8 mouse cellular contexts compared by ENCODE assay signal in the genomic region with DNA sequence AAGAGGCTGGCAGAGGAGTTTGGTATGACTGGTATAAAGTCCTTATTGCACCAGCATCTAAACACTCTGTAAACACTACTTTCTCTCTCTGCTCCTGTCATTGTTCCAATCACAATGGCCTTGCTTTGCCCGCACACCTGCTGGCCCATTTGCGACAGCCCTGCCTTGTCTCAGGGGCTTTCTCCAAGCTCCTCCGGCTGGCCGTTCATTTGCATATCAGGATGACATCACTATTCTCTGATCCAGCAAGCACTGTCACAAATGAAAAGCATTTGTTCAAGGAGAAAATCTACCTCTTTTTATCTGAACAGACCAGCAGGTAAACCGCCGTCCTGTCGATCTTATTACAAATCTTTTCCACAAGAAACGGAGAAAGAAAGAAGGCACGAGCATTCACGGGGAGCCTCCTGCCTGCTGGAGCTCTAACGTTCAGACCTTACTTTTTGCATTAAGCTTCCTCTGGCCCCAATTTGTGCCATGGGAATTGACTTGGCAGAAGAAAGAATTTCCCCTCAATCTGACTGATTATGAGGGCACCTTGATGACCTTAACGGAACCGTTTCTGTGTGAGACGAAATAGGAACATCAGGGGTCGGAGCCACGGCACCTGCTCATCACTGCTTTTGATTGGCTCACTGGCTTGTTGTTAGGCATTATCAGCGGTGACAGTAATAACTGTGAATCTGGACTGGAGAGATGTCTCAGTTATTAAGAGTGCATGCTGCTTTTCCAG. TPM values are rescaled to one million over a fixed set of nuclear protein-coding genes. Genes with fewer than 3 reads are reported as not detected.
A peak's percentile ranks its signal among the peaks of the same experiment; 100 is the strongest.
DNase-seq lines count a peak whose midpoint lies in the region; ATAC-seq and TF ChIP-seq lines count a peak whose summit lies in the region.
"Had no signal": no experiment of that assay in that cellular context is flagged by ENCODE, and none has a peak within 500 bp of the region (broad histone marks: within the 10 kb centered on the region; RNA-seq: fewer than 3 reads in every experiment).

No protein-coding gene starts in this region.

- no peak for TF ChIP-seq CTCF in layer of hippocampus, adult 2 months (conservative IDR thresholded peaks at IDR 0.05)
- no peak for TF ChIP-seq CTCF in midbrain, postnatal 0 days (IDR thresholded peaks at IDR 0.05)

- no peak for ATAC-seq in embryonic facial prominence, embryonic 12.5 days (ENCODE audit: insufficient number of reproducible peaks, insufficient read depth, low FRiP score, low TSS enrichment)
- no peak for ATAC-seq in heart, embryonic 13.5 days (ENCODE audit: extremely low read depth, insufficient number of reproducible peaks, low FRiP score, low TSS enrichment)
- peak; percentile 60 for ATAC-seq in midbrain, postnatal 0 days (ENCODE audit: low FRiP score)

- DNase-seq in layer of hippocampus, adult 2 months (ENCODE audit: low spot score in 2 of 2): no peak
- DNase-seq in layer of hippocampus, adult 8-10 months (ENCODE audit: low spot score in 2 of 2): no peak
- DNase-seq in midbrain, postnatal 0 days (ENCODE audit: low spot score): peak; percentile 46
- DNase-seq in frontal cortex, adult 2 months (ENCODE audit: extremely low spot score in 1 of 2, low spot score in 1 of 2): no peak
- DNase-seq in left cerebral cortex, postnatal 10 days (ENCODE audit: extremely low spot score in 1 of 2, low spot score in 2 of 2): no peak
- DNase-seq: kidney, adult 18-20 months had no signal

- H3K9me3 ChIP-seq in embryonic facial prominence, embryonic 12.5 days: no peaks in the 10 kb centered on the region
- no peaks in the 10 kb centered on the region for H3K9me3 ChIP-seq in heart, embryonic 13.5 days
- H3K9me3 ChIP-seq in midbrain, postnatal 0 days (ENCODE audit: low read length): no peaks in the 10 kb centered on the region

- no peak overlapping the region for H3K27ac ChIP-seq in layer of hippocampus, adult 2 months
- no peak overlapping the region for H3K27ac ChIP-seq in embryonic facial prominence, embryonic 12.5 days
- H3K27ac ChIP-seq in heart, embryonic 13.5 days (replicated peaks): no peak overlapping the region
- no peak overlapping the region for H3K27ac ChIP-seq in midbrain, postnatal 0 days (ENCODE audit: low read depth, low read length)

- H3K4me2 ChIP-seq in embryonic facial prominence, embryonic 12.5 days (replicated peaks): peak overlapping the region; percentile 24
- H3K4me2 ChIP-seq in heart, embryonic 13.5 days: peak overlapping the region; percentile 58
- peak overlapping the region; percentile 42 for H3K4me2 ChIP-seq in midbrain, postnatal 0 days (ENCODE audit: low read depth, low read length, poor library complexity, severe bottlenecking)

- no peak overlapping the region for H3K9ac ChIP-seq in embryonic facial prominence, embryonic 12.5 days
- peak overlapping the region; percentile 44 for H3K9ac ChIP-seq in heart, embryonic 13.5 days
- 0 out of 2 replicates have a peak overlapping the region, but pooled peaks have one; percentile 25 for H3K9ac ChIP-seq in midbrain, postnatal 0 days (replicated peaks; ENCODE audit: low read length, poor library complexity, severe bottlenecking)

- H3K36me3 ChIP-seq in embryonic facial prominence, embryonic 12.5 days: no peaks in the 10 kb centered on the region
- no peaks in the 10 kb centered on the region for H3K36me3 ChIP-seq in heart, embryonic 13.5 days
- H3K36me3 ChIP-seq in midbrain, postnatal 0 days (ENCODE audit: insufficient read depth, low read length): no peaks in the 10 kb centered on the region

- H3K4me1 ChIP-seq in embryonic facial prominence, embryonic 12.5 days: peaks cover 10% of the 10 kb centered on the region; the same call in 1 of the 2 replicates
- peaks cover 21% of the 10 kb centered on the region; the same call in 1 of the 2 replicates for H3K4me1 ChIP-seq in heart, embryonic 13.5 days
- H3K4me1 ChIP-seq in midbrain, postnatal 0 days (ENCODE audit: insufficient read depth, low read length): no peaks in the 10 kb centered on the region

- H3K27me3 ChIP-seq in embryonic facial prominence, embryonic 12.5 days: no peaks in the 10 kb centered on the region
- no peaks in the 10 kb centered on the region for H3K27me3 ChIP-seq in heart, embryonic 13.5 days (replicated peaks)
- H3K27me3 ChIP-seq in midbrain, postnatal 0 days (ENCODE audit: insufficient read depth, low read length): no peaks in the 10 kb centered on the region

- WGBS in embryonic facial prominence, embryonic 12.5 days: 16% methylated on average over 17 of the region's 17 CpGs
- 28% methylated on average over 17 of the region's 17 CpGs for WGBS in heart, embryonic 13.5 days
- WGBS in midbrain, postnatal 0 days: 12% methylated on average over 17 of the region's 17 CpGs

- intact Hi-C loops in left cerebral cortex, postnatal 10 days (cut with DNase I): no loop called here

- H3K4me3 ChIP-seq in layer of hippocampus, adult 2 months: peak overlapping the region; percentile 26; the same call in 1 of the 2 replicates
- H3K4me3 ChIP-seq in embryonic facial prominence, embryonic 12.5 days: no peak overlapping the region
- peak overlapping the region; percentile 41 for H3K4me3 ChIP-seq in heart, embryonic 13.5 days
- H3K4me3 ChIP-seq in midbrain, postnatal 0 days (ENCODE audit: low read depth, low read length): peak overlapping the region; percentile 24

RNA-seq across cellular contexts. Expression of gene Gpr88, which starts 30.6 kb away (rescaled TPM):
- total RNA-seq in layer of hippocampus, adult 2 months (2021): 1 to 10 TPM; 1.9 to 2.0 TPM
- 1 to 10 TPM; 3.7 to 8.8 (median 5.4) TPM for total RNA-seq in layer of hippocampus, adult 8-10 months (2022)
- 0.91 and 1.2 TPM in 2 replicates for polyA plus RNA-seq in embryonic facial prominence, embryonic 12.5 days (2016; fragmentation: Nextera tagmentation; extraction: Ambion mirVana)
- polyA plus RNA-seq in heart, embryonic 13.5 days (2015; fragmentation: Nextera tagmentation; extraction: Ambion mirVana): 0.10 and 0.39 TPM in 2 replicates
- total RNA-seq in midbrain, postnatal 0 days (2014; rRNA removed): 8.9 and 9.1 TPM in 2 replicates
- 2.2 and 2.5 TPM in 2 replicates for polyA plus RNA-seq in midbrain, postnatal 0 days (2015; fragmentation: Nextera tagmentation; extraction: Ambion mirVana)
- polyA plus RNA-seq in frontal cortex, adult 2 months (2012; rRNA removed): 15.7 and 27.2 TPM in 2 replicates
- 10 to 100 TPM; 58.0 to 83.2 TPM for total RNA-seq in left cerebral cortex, postnatal 10 days (2021)
